Mouse (Mus musculus): ENCODE measurements at regions not wholly inside any gene's neighbourhood (a gene's known extent, or its start where the extent isn't known, plus 50 kb on each side); places are given as distances from the start of the nearest gene placed in this dataset.
"Not testable (repeated sequence)": the region's sequence is repeated elsewhere in the genome, so short reads cannot be mapped to it uniquely, and the experiment has no call there.

DNA sequence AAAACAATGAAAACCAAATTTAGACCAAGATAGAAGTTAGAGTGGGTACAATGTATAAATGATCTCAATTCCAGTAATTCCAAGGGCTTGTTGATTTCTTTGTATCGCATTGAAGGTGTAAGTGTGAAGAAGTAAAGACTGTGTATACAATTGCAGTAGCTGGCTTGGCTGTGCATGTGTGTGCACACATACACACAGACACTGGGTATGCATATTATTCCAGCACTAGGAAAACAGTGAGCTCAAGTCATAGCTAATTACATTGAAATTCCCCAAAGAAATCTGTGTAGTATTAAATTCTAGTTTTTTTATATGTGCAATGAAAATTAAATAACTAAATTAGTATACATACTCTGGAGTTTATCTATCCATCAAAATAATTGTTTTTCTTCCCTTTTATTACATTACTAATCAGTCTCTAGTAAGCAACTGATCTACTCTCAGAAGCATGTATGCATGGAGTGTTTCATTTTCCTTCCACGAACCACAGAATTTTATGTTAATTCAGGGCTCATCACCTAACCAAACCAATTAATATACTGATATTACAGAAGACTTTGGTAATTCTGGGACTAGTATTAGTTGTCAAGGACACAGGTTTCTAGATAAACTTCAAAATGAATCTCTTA, 56.5 kb downstream of the Gm8797 start:
- in situ Hi-C loops (cut with MboI; ENCODE audit: low sequenced_read_pairs in 2 of 2, unreplicated experiment in 2 of 2): no loop called here

DNA sequence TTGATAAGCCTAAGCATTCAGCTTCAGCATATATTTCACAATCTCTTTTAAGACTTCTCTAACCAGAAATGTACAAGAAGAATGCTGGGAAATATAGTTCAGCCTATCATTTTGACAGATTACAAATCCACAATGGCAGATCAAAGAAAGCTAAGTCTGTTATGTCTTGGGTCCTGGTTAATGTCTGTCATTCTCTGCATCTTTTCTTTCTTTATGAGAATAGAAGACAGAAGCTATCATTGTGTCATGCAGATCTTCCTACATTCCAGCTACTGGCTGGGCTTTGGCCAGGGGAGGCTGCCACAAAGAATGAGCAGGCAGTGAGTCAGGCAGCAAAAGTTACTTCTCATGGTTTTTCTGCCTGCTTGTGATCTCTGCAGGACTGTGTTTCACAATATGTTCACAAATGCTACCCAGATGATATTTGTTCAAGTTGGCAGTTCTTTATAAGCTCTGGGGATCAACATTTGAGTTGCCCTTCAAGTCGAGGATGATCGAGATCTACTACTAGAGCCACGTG, 60.5 kb downstream of the Gm8797 start:
- no peak overlapping the region for H3K27ac ChIP-seq (ENCODE audit: insufficient read depth, low read depth, low read length, poor library complexity, severe bottlenecking)
- TF ChIP-seq CHD2 (IDR thresholded peaks at IDR 0.05; ENCODE audit: low read depth, low read length): no peak
- no peak for TF ChIP-seq ZNF384 (IDR thresholded peaks at IDR 0.05; ENCODE audit: low read depth, low read length)
- no peak for TF ChIP-seq MAFK (IDR thresholded peaks at IDR 0.05; ENCODE audit: insufficient read depth, low read depth, low read length)
- no peak for TF ChIP-seq HCFC1 (IDR thresholded peaks at IDR 0.05; ENCODE audit: borderline replicate concordance, insufficient read depth, low read length)
- no peak for TF ChIP-seq ZC3H11A (IDR thresholded peaks at IDR 0.05; ENCODE audit: borderline replicate concordance, low read depth, low read length)
- no peak overlapping the region for H3K9ac ChIP-seq (ENCODE audit: insufficient read depth, low read depth, low read length, poor library complexity, severe bottlenecking)
- H3K36me3 ChIP-seq (ENCODE audit: control insufficient read depth, insufficient read depth, low read length, poor library complexity, severe bottlenecking): no peaks in the 10 kb centered on the region
- in situ Hi-C loops (cut with MboI; ENCODE audit: low sequenced_read_pairs in 2 of 2, unreplicated experiment in 2 of 2): no loop called here
- no peak for DNase-seq (ENCODE audit: low read depth, low spot score)
- no peak overlapping the region for H3K4me3 ChIP-seq (ENCODE audit: insufficient read depth in 1 of 2, low read depth in 1 of 2, low read length in 2 of 2, poor library complexity in 1 of 2, severe bottlenecking in 1 of 2)
- no peaks in the 10 kb centered on the region for H3K9me3 ChIP-seq (ENCODE audit: control insufficient read depth, insufficient read depth, low read depth, low read length)
- H3K4me1 ChIP-seq (ENCODE audit: control insufficient read depth in 2 of 2, insufficient read depth in 2 of 2, low read length in 2 of 2, poor library complexity in 1 of 2): no peaks in the 10 kb centered on the region

More for the DNA sequence above, 56.5 kb downstream of the Gm8797 start:
- no peaks in the 10 kb centered on the region for H3K9me3 ChIP-seq (ENCODE audit: control insufficient read depth, insufficient read depth, low read depth, low read length)
- no peaks in the 10 kb centered on the region for H3K4me1 ChIP-seq (ENCODE audit: control insufficient read depth in 2 of 2, insufficient read depth in 2 of 2, low read length in 2 of 2, poor library complexity in 1 of 2)
- H3K27ac ChIP-seq (ENCODE audit: insufficient read depth, low read depth, low read length, poor library complexity, severe bottlenecking): no peak overlapping the region
- no peak overlapping the region for H3K9ac ChIP-seq (ENCODE audit: insufficient read depth, low read depth, low read length, poor library complexity, severe bottlenecking)
- no peaks in the 10 kb centered on the region for H3K36me3 ChIP-seq (ENCODE audit: control insufficient read depth, insufficient read depth, low read length, poor library complexity, severe bottlenecking)
- no peak overlapping the region for H3K4me3 ChIP-seq (ENCODE audit: insufficient read depth in 1 of 2, low read depth in 1 of 2, low read length in 2 of 2, poor library complexity in 1 of 2, severe bottlenecking in 1 of 2)
- TF ChIP-seq ZNF384 (IDR thresholded peaks at IDR 0.05; ENCODE audit: low read depth, low read length) (no peak), HCFC1 (IDR thresholded peaks at IDR 0.05; ENCODE audit: borderline replicate concordance, insufficient read depth, low read length) (no peak), MAFK (IDR thresholded peaks at IDR 0.05; ENCODE audit: insufficient read depth, low read depth, low read length) (no peak), ZC3H11A (IDR thresholded peaks at IDR 0.05; ENCODE audit: borderline replicate concordance, low read depth, low read length) (no peak), CHD2 (IDR thresholded peaks at IDR 0.05; ENCODE audit: low read depth, low read length) (no peak)
- DNase-seq (ENCODE audit: low read depth, low spot score): no peak

GRCm38 (mm10) chr3:5820243-5820642, 69.6 kb downstream of the Gm8797 start:
- H3K9ac ChIP-seq (ENCODE audit: insufficient read depth, low read depth, low read length, poor library complexity, severe bottlenecking); H3K27ac ChIP-seq (ENCODE audit: insufficient read depth, low read depth, low read length, poor library complexity, severe bottlenecking); H3K9me3 ChIP-seq (ENCODE audit: control insufficient read depth, insufficient read depth, low read depth, low read length); in situ Hi-C loops (cut with MboI; ENCODE audit: low sequenced_read_pairs in 2 of 2, unreplicated experiment in 2 of 2); H3K4me1 ChIP-seq (ENCODE audit: control insufficient read depth in 2 of 2, insufficient read depth in 2 of 2, low read length in 2 of 2, poor library complexity in 1 of 2); H3K36me3 ChIP-seq (ENCODE audit: control insufficient read depth, insufficient read depth, low read length, poor library complexity, severe bottlenecking); H3K4me3 ChIP-seq (ENCODE audit: insufficient read depth in 1 of 2, low read depth in 1 of 2, low read length in 2 of 2, poor library complexity in 1 of 2, severe bottlenecking in 1 of 2); DNase-seq (ENCODE audit: low read depth, low spot score): not testable (repeated sequence)

DNA sequence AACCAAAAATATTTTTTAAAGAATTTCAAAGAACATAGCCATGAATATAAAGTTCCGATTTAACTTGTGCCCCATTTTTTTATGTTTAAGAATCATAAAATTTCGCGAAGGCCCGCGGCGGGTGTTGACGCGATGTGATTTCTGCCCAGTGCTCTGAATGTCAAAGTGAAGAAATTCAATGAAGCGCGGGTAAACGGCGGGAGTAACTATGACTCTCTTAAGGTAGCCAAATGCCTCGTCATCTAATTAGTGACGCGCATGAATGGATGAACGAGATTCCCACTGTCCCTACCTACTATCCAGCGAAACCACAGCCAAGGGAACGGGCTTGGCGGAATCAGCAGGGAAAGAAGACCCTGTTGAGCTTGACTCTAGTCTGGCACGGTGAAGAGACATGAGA, 109.6 kb downstream of the Gm8797 start:
- DNase-seq (ENCODE audit: low read depth, low spot score); in situ Hi-C loops (cut with MboI; ENCODE audit: low sequenced_read_pairs in 2 of 2, unreplicated experiment in 2 of 2); H3K4me1 ChIP-seq (ENCODE audit: control insufficient read depth in 2 of 2, insufficient read depth in 2 of 2, low read length in 2 of 2, poor library complexity in 1 of 2); H3K27ac ChIP-seq (ENCODE audit: insufficient read depth, low read depth, low read length, poor library complexity, severe bottlenecking); H3K9me3 ChIP-seq (ENCODE audit: control insufficient read depth, insufficient read depth, low read depth, low read length); H3K36me3 ChIP-seq (ENCODE audit: control insufficient read depth, insufficient read depth, low read length, poor library complexity, severe bottlenecking); H3K9ac ChIP-seq (ENCODE audit: insufficient read depth, low read depth, low read length, poor library complexity, severe bottlenecking); H3K4me3 ChIP-seq (ENCODE audit: insufficient read depth in 1 of 2, low read depth in 1 of 2, low read length in 2 of 2, poor library complexity in 1 of 2, severe bottlenecking in 1 of 2): not testable (repeated sequence)

DNA sequence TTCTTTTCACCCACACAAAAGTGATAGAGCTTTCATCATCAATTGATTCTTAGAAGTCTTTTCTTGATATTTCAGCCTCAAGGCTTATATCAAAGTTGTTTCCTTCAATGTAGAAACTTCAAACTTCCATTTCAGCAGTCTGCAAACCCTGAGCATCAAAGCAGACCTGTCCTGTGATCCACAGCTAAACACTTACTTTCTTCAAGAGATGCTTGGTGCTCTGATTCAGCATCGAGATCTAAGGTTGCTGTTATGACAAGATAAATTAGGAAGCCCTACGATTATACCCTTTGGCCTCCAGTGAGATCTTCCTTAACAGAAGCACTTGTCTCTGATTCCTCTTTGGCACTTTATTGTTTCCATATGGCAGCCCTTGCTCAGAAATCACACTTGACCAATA, 119.8 kb downstream of the Gm8797 start:
- DNase-seq (ENCODE audit: low read depth, low spot score): no peak
- H3K4me3 ChIP-seq (ENCODE audit: insufficient read depth in 1 of 2, low read depth in 1 of 2, low read length in 2 of 2, poor library complexity in 1 of 2, severe bottlenecking in 1 of 2): no peak overlapping the region
- H3K9me3 ChIP-seq (ENCODE audit: control insufficient read depth, insufficient read depth, low read depth, low read length): no peaks in the 10 kb centered on the region
- no peaks in the 10 kb centered on the region for H3K4me1 ChIP-seq (ENCODE audit: control insufficient read depth in 2 of 2, insufficient read depth in 2 of 2, low read length in 2 of 2, poor library complexity in 1 of 2)
- no peaks in the 10 kb centered on the region for H3K36me3 ChIP-seq (ENCODE audit: control insufficient read depth, insufficient read depth, low read length, poor library complexity, severe bottlenecking)
- H3K27ac ChIP-seq (ENCODE audit: insufficient read depth, low read depth, low read length, poor library complexity, severe bottlenecking): no peak overlapping the region
- H3K9ac ChIP-seq (ENCODE audit: insufficient read depth, low read depth, low read length, poor library complexity, severe bottlenecking): no peak overlapping the region
- TF ChIP-seq CHD2 (IDR thresholded peaks at IDR 0.05; ENCODE audit: low read depth, low read length) (no peak), MAFK (IDR thresholded peaks at IDR 0.05; ENCODE audit: insufficient read depth, low read depth, low read length) (no peak), ZNF384 (IDR thresholded peaks at IDR 0.05; ENCODE audit: low read depth, low read length) (no peak), ZC3H11A (IDR thresholded peaks at IDR 0.05; ENCODE audit: borderline replicate concordance, low read depth, low read length) (no peak), HCFC1 (IDR thresholded peaks at IDR 0.05; ENCODE audit: borderline replicate concordance, insufficient read depth, low read length) (no peak)
- in situ Hi-C loops (cut with MboI; ENCODE audit: low sequenced_read_pairs in 2 of 2, unreplicated experiment in 2 of 2): no loop called here
